Mouse (Mus musculus) bone marrow macrophage, adult 2 months (primary cell): ENCODE measurements around the gene Smco2.

ENCODE experiments used
- CTCF ChIP-seq: IDR thresholded peaks from 2 replicates; pipeline ENCODE4 v1.5.1; 2012; ENCODE audit warnings: low read depth, mild to moderate bottlenecking, low read length, moderate library complexity
- POLR2A ChIP-seq: IDR thresholded peaks from 2 replicates; pipeline ENCODE4 v1.6.1; 2012; ENCODE audit warnings: mild to moderate bottlenecking, low read depth, low read length, borderline replicate concordance

- TF ChIP-seq CTCF (no peak), POLR2A (no peak)
These were observed 18.6 kb upstream of the Smco2 start for GRCm38 (mm10) chr6:146831320-146831719.
